Mouse (Mus musculus) ES-Bruce4 (cell line): ENCODE measurements around the gene Top2b.

ENCODE experiments used
- CTCF ChIP-seq: IDR thresholded peaks from one replicate; pipeline ENCODE4 v1.8.1; 2011; ENCODE audit warnings: low read depth, low read length
- EP300 ChIP-seq: IDR thresholded peaks from 2 replicates; pipeline ENCODE4 v1.6.1; 2011; ENCODE audit warnings: low read depth, low read length; ENCODE audit not compliant: insufficient read depth
- POLR2A ChIP-seq: IDR thresholded peaks from one replicate; pipeline ENCODE4 v1.8.1; 2011; ENCODE audit warnings: low read length; ENCODE audit not compliant: insufficient read depth

- TF ChIP-seq POLR2A: no peak
- TF ChIP-seq CTCF: no peak
- no peak for TF ChIP-seq EP300
Observed at GRCm38 (mm10) chr14:16414163-16414562, 49.2 kb downstream of the Top2b start.
